Comparison of ENCODE assay signal across 24 mouse cellular contexts in genomic region chr5:148873116-148873515, GRCm38 (mm10). TPM values are rescaled to one million over a fixed set of nuclear protein-coding genes. Genes with fewer than 3 reads are reported as not detected.
DNase-seq lines count a peak whose midpoint lies in the region; ATAC-seq and TF ChIP-seq lines count a peak whose summit lies in the region.
"Had no signal": no experiment of that assay in that cellular context is flagged by ENCODE, and none has a peak within 500 bp of the region (broad histone marks: within the 10 kb centered on the region; RNA-seq: fewer than 3 reads in every experiment).

No protein-coding gene starts in this region.

- H3K9me3 ChIP-seq in lung, embryonic 14.5 days (ENCODE audit: low read depth, low read length), result no peaks in the 10 kb centered on the region
- H3K9me3 ChIP-seq in lung, embryonic 16.5 days (ENCODE audit: control insufficient read depth, low read length), result peaks cover 3% of the 10 kb centered on the region; the same call in 1 of the 2 replicates
- no peaks in the 10 kb centered on the region for H3K9me3 ChIP-seq in lung, postnatal 0 days (ENCODE audit: low read length)
- H3K9me3 ChIP-seq: embryonic facial prominence, embryonic 10.5 days; embryonic facial prominence, embryonic 12.5 days; forebrain, embryonic 13.5 days; forebrain, embryonic 15.5 days had no signal

- 83% methylated on average over 8 of the region's 8 CpGs for WGBS in heart, adult 2 months
- 55% methylated on average over 8 of the region's 8 CpGs for WGBS in lung, embryonic 14.5 days
- WGBS in lung, embryonic 16.5 days, result 54% methylated on average over 8 of the region's 8 CpGs
- 56% methylated on average over 8 of the region's 8 CpGs for WGBS in lung, postnatal 0 days

- no peaks in the 10 kb centered on the region for H3K27me3 ChIP-seq in heart, adult 2 months (ENCODE audit: control insufficient read depth, insufficient read depth, low read length)
- no peaks in the 10 kb centered on the region for H3K27me3 ChIP-seq in lung, embryonic 14.5 days (ENCODE audit: insufficient read depth, low read length)
- no peaks in the 10 kb centered on the region for H3K27me3 ChIP-seq in lung, embryonic 16.5 days (ENCODE audit: control insufficient read depth, insufficient read depth, low read depth, low read length)
- H3K27me3 ChIP-seq in lung, postnatal 0 days (replicated peaks; ENCODE audit: insufficient read depth, low read length), result no peaks in the 10 kb centered on the region
- H3K27me3 ChIP-seq: CH12.LX; embryonic facial prominence, embryonic 12.5 days; forebrain, embryonic 13.5 days; forebrain, embryonic 15.5 days; Patski had no signal

- H3K9ac ChIP-seq in heart, adult 2 months (ENCODE audit: low read depth, low read length), result no peak overlapping the region
- H3K9ac ChIP-seq in lung, embryonic 14.5 days, result no peak overlapping the region
- H3K9ac ChIP-seq in lung, embryonic 16.5 days (ENCODE audit: low read length), result no peak overlapping the region
- no peak overlapping the region for H3K9ac ChIP-seq in lung, postnatal 0 days (replicated peaks; ENCODE audit: low read depth)
- H3K9ac ChIP-seq: embryonic facial prominence, embryonic 12.5 days; forebrain, embryonic 13.5 days; forebrain, embryonic 15.5 days had no signal

- no peaks in the 10 kb centered on the region for H3K36me3 ChIP-seq in heart, adult 2 months (ENCODE audit: control insufficient read depth, insufficient read depth, low read length)
- H3K36me3 ChIP-seq in lung, embryonic 14.5 days (ENCODE audit: insufficient read depth), result peaks cover 26% of the 10 kb centered on the region
- H3K36me3 ChIP-seq in lung, embryonic 16.5 days (ENCODE audit: control insufficient read depth, insufficient read depth, low read length), result peaks cover 11% of the 10 kb centered on the region
- no peaks in the 10 kb centered on the region for H3K36me3 ChIP-seq in lung, postnatal 0 days (ENCODE audit: insufficient read depth, low read length)
- H3K36me3 ChIP-seq: G1E had no signal

- no peak for TF ChIP-seq CTCF in heart, adult 2 months (IDR thresholded peaks at IDR 0.05)
- no peak for TF ChIP-seq CTCF in lung, embryonic 14.5 days (IDR thresholded peaks at IDR 0.05; ENCODE audit: low read depth)
- no peak for TF ChIP-seq CTCF in lung, postnatal 0 days (IDR thresholded peaks at IDR 0.05)

- no peak overlapping the region for H3K27ac ChIP-seq in heart, adult 2 months
- H3K27ac ChIP-seq in lung, embryonic 14.5 days (ENCODE audit: low read depth), result peak overlapping the region; percentile 49; the same call in 1 of the 2 replicates
- peak overlapping the region; percentile 2 for H3K27ac ChIP-seq in lung, embryonic 16.5 days (ENCODE audit: low read length)
- H3K27ac ChIP-seq in lung, postnatal 0 days (ENCODE audit: low read length), result no peak overlapping the region
- H3K27ac ChIP-seq: embryonic facial prominence, embryonic 10.5 days; embryonic facial prominence, embryonic 12.5 days; forebrain, embryonic 13.5 days; forebrain, embryonic 15.5 days had no signal

- TF ChIP-seq POLR2A in heart, adult 2 months (IDR thresholded peaks at IDR 0.05; ENCODE audit: insufficient read depth, low read depth, low read length), result no peak

- ATAC-seq in lung, embryonic 14.5 days (ENCODE audit: insufficient read depth), result peak; percentile 71
- peak; percentile 69 for ATAC-seq in lung, embryonic 16.5 days (ENCODE audit: low read depth)
- no peak for ATAC-seq in lung, postnatal 0 days
- ATAC-seq: activated CD4-positive, CD25-positive, alpha-beta regulatory T cell, adult 4 months; CD4-positive, CD25-positive, alpha-beta regulatory T cell, adult 4 months; forebrain, embryonic 13.5 days; forebrain, embryonic 15.5 days; Patski had no signal

- DNase-seq in heart, adult 11 months, result peak; percentile 88
- no peak for DNase-seq in heart, adult 2 months
- peak; percentile 63 for DNase-seq in lung, embryonic 14.5 days
- no peak for DNase-seq in lung, postnatal 36 days
- no peak for DNase-seq in lung, postnatal 0 days (ENCODE audit: low spot score)
- DNase-seq: adrenal gland, adult 8-10 months; adrenal gland, postnatal 14 days; adrenal gland, postnatal 36 days; B cell, adult 2 months; cerebellum, adult 11-12 months; cerebellum, adult 2 months; cerebellum, adult 9-10 months; cerebellum, postnatal 10 days; cerebellum, postnatal 25 days had no signal

- no peaks in the 10 kb centered on the region for H3K4me1 ChIP-seq in heart, adult 2 months (ENCODE audit: control insufficient read depth, insufficient read depth, low read length)
- no peaks in the 10 kb centered on the region for H3K4me1 ChIP-seq in lung, embryonic 14.5 days (ENCODE audit: insufficient read depth)
- no peaks in the 10 kb centered on the region for H3K4me1 ChIP-seq in lung, embryonic 16.5 days (replicated peaks; ENCODE audit: control insufficient read depth, insufficient read depth, low read length)
- H3K4me1 ChIP-seq in lung, postnatal 0 days (ENCODE audit: insufficient read depth, low read depth, low read length), result no peaks in the 10 kb centered on the region
- H3K4me1 ChIP-seq: embryonic facial prominence, embryonic 10.5 days; embryonic facial prominence, embryonic 12.5 days; forebrain, embryonic 13.5 days; forebrain, embryonic 15.5 days had no signal

- no peak overlapping the region for H3K4me2 ChIP-seq in lung, embryonic 14.5 days
- no peak overlapping the region for H3K4me2 ChIP-seq in lung, embryonic 16.5 days (ENCODE audit: low read depth, low read length)
- no peak overlapping the region for H3K4me2 ChIP-seq in lung, postnatal 0 days (replicated peaks; ENCODE audit: low read depth, low read length)
- H3K4me2 ChIP-seq: embryonic facial prominence, embryonic 12.5 days; forebrain, embryonic 13.5 days; forebrain, embryonic 15.5 days had no signal

- intact Hi-C loops in heart, adult 2 months (cut with DNase I), result no loop called here

- no peak overlapping the region for H3K4me3 ChIP-seq in heart, adult 2 months
- H3K4me3 ChIP-seq in lung, embryonic 14.5 days (ENCODE audit: low read depth, low read length), result no peak overlapping the region
- H3K4me3 ChIP-seq in lung, embryonic 16.5 days (ENCODE audit: low read length), result no peak overlapping the region
- H3K4me3 ChIP-seq in lung, postnatal 0 days (ENCODE audit: low read depth, low read length), result no peak overlapping the region
- H3K4me3 ChIP-seq: embryonic facial prominence, embryonic 10.5 days; embryonic facial prominence, embryonic 12.5 days; forebrain, embryonic 13.5 days; forebrain, embryonic 15.5 days had no signal

- no peak for TF ChIP-seq EP300 in heart, adult 2 months (IDR thresholded peaks at IDR 0.05; ENCODE audit: insufficient read depth, low read depth, low read length)
- TF ChIP-seq EP300 in lung, postnatal 0 days (IDR thresholded peaks at IDR 0.05), result no peak

- no peaks in the 10 kb centered on the region for H3K79me2 ChIP-seq in heart, adult 2 months (replicated peaks; ENCODE audit: control insufficient read depth, insufficient read depth, low read length)

RNA-seq across cellular contexts. Expression of gene Katnal1, which starts 56.0 kb away (rescaled TPM):
- total RNA-seq in heart, adult 2 months (2021), result 10 to 100 TPM in 1 of 2 experiments, 1 to 10 TPM in 1; 9.5 to 10.4 TPM
- 4.8 and 8.7 TPM in 2 replicates for polyA plus RNA-seq in heart, adult 2 months (2012; rRNA removed)
- polyA plus RNA-seq in lung, embryonic 14.5 days (2014; fragmentation: Nextera tagmentation; extraction: Ambion mirVana), result 13.8 and 14.2 TPM in 2 replicates
- polyA plus RNA-seq in lung, embryonic 16.5 days (2015; fragmentation: Nextera tagmentation; extraction: Ambion mirVana), result 11.0 and 11.7 TPM in 2 replicates
- 4.3 and 5.0 TPM in 2 replicates for polyA plus RNA-seq in lung, postnatal 0 days (2015; fragmentation: Nextera tagmentation; extraction: Ambion mirVana)
- polyA plus RNA-seq: G1E had no signal

Comparison
In these comparisons a context has a peak if more than half of its experiments do, and no peak if none do; other contexts are left out.
1. DNase-seq: peak in heart, adult 11 months (single experiment) and lung, embryonic 14.5 days (single experiment); none in heart, adult 2 months (0 of 2), lung, postnatal 36 days (single experiment) and lung, postnatal 0 days (single experiment).
2. H3K27ac ChIP-seq: peak in lung, embryonic 14.5 days (single experiment) and lung, embryonic 16.5 days (single experiment); none in heart, adult 2 months (single experiment) and lung, postnatal 0 days (single experiment).